Mouse (Mus musculus) CD4-positive, CD25-positive, alpha-beta regulatory T cell, adult 4 months (primary cell): ENCODE measurements around the gene Il22ra1. TPM values are rescaled to one million over a fixed set of nuclear protein-coding genes. Genes with fewer than 3 reads are reported as not detected.

Experiments
- ATAC-seq: one replicate; pipeline ENCODE4 v1.8.0; 2017
- polyA plus RNA-seq, 2 experiments: library from polyadenylated mRNA; unstranded; fragments of 100-300 nt; shearing (Covaris generic); gene quantifications; one replicate each; pipeline ENCODE4 v1.2.1; 2017

The Il22ra1 gene
- polyA plus RNA-seq, 2 experiments from 2014 or later: not detected

DNA sequence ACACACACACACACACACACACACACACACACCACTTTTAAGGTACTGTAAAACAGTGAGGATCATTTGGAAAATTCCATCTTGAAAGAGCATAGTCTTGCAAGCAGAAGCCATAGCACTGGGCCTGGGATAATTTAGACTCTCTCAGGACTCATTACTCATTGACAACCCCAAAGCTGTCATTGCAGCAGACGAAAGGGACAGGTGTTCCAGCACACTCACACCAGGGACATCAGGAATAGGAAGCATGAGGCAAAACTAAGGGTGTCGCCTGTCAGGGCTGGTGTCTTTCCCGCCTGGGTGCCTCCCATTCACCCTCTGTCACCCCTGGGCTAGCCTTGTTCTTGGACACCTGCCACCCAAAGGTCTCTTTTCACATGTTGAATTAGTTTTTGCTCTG is 8.9 kb downstream of the Il22ra1 start:
- no peak for ATAC-seq

DNA sequence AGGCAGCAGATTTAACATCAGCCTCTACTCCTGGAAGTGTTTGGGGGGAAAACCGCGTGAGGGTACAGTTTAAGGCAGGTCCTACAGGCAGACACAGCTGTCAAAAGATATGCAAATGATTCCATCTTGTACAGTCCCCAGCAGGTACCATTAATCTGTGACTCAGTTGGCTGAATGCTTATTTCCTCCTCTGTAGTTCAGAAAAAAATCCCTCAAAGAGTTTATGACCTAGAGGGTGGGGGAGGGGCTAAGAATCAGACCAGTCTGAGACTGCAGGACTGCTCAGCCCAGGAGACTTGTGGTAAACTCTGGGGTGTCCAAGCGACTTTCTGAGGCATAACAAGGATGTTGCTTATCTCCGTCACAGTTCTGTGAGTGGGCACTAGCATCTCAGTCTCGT is 10.3 kb downstream of the Il22ra1 start:
- ATAC-seq: no peak

- no peak for ATAC-seq
Observed at GRCm38 (mm10) chr4:135739148-135739547, 11.2 kb downstream of the Il22ra1 start.

DNA sequence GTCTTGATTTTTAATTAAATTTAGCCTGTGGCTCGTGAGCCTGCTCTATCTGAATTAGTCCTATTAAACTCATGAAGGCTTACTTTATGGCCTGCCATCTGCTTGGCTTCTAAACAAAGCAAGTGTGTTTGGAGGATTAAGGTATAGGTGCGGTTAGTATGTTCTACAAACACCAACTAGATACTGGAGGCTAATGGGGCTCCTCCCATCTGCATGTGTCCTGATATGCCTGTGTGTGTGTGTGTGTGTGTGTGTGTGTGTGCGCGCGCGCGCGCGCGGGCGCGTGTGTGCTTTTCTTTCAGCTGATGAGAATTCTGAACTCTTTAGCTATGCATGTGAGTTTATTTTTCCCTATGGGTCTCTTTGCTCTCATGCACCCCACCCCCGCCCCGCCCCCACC is 11.7 kb downstream of the Il22ra1 start:
- no peak for ATAC-seq

DNA sequence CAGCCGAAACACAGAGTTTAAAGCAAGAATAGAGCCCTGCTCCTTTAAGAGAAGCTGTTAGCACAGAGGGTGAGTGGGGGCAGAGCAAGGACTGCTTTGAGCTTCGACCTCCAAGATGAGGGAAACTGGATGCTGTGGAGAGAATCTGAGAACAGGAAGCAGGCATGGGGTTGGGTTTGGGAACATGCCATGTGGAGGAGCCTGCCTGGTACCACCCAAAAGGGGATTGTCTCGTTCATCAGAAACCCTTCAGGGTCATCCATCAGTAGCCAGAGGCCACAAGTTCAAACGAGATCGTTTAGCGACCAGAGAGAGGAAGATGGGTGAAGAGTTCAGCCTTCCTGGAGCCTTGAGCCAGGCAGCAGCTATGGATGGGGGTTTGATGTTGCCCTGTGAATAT is 15.5 kb downstream of the Il22ra1 start:
- no peak for ATAC-seq

- no peak for ATAC-seq
Observed at GRCm38 (mm10) chr4:135744726-135745448, 16.9 kb downstream of the Il22ra1 start.

DNA sequence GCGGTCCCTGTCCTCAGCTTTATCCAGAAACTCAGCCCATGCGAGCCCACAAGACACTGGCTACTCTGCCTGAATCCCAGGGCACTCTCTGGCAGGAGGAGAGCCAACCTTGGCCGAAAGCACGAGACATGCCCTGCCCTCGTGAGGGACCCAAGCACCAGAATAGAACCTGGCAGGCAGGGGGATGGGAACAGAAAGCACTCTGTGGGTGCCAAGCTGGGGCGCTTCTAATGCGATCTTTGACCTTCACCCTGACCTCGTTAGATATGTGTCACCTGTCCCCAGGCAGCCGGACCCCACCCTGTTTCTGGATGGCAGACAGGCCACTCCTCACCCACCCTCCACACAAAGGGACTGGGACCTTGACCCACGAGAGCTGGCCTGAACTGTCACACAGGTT is 17.6 kb downstream of the Il22ra1 start:
- ATAC-seq: no peak

DNA sequence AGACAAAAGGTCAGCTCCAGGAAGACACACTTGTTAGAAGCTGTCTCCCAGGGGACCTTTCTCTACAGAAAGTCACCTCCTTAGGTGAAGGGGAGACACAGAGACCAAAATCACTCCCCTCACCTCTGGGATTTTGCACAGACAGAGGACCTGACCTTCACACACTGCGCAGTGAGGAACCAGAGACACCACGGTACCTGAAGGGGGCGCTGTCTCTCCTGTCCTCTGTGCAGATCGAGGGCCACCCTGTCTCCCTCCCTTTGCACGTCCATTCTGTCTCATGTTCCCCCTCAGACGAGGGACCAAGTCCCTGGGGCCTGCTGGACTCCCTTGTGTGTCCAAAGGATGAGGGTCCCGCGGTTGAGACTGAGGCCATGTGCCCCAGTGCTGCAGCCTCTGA is 22.9 kb downstream of the Il22ra1 start:
- ATAC-seq: no peak

GRCm38 (mm10) chr4:135752106-135752778 is 24.3 kb downstream of the Il22ra1 start:
- ATAC-seq: no peak

GRCm38 (mm10) chr4:135752779-135753164 is 24.8 kb downstream of the Il22ra1 start:
- ATAC-seq: no peak

DNA sequence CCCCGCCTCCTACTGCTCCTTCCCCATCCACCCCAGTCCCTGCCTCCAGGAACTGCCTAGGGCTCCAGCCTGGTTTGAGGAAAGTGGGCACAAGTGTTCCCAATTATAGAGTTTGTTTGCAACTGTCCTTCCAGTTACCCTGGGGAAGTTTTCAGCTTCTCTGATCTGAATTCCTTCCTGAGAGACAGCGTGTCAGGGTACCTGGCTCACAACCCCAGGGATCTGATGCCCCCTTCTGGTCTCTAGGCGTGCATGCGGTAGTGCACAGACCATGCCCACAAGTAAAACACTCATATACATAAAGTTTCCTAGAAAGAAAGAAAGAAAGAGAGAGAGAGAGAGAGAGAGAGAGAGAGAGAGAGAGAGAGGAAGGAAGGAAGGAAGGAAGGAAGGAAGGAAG is 30.4 kb downstream of the Il22ra1 start:
- ATAC-seq: no peak

DNA sequence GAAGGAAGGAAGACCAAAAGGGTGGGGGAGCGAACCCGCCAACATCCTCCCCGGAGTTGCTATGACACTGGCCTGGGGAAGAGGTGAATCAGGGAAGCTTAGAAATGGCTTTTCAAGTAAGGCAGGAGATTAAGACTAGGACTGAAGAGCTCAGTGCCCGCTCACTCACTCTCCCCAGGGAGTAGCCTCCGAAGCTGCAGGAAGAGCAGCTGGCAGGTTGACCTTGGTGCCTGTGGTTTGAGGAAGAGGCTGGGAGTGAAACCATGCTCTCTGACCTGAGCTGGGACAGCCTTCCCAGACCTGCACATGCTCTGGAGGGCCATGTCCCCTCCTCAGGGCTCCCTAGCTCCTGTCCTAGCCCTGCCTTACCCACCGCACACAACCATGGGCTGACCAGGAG is 30.9 kb downstream of the Il22ra1 start:
- no peak for ATAC-seq

- ATAC-seq: no peak
Observed at GRCm38 (mm10) chr4:135759356-135759976, 31.5 kb downstream of the Il22ra1 start, which contains the start of gene Myom3. Gene Myom3, plus strand, starts transcription at chr4:135759715.

DNA sequence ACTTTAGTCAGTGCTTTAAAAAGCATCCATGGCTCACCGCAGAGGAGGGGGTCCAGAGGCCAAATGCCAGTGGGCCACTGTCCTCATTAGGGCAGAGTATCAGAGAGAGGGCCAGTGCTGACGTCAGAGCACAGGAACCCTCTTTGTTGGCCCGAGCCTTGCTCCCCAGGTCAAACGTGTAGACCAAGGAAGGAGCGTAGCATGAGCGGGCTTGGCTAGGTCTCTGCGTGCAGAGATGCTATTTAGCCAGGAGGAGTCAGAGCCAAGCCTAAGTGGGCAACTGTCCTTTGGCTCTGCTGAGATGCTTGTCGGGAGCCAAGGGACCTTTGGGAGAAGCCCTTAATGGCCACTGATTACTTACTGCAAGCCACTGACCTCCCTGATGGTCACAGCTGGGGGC is 33.1 kb downstream of the Il22ra1 start:
- ATAC-seq: no peak

GRCm38 (mm10) chr4:135761569-135761968 is 33.6 kb downstream of the Il22ra1 start:
- no peak for ATAC-seq

- no peak for ATAC-seq
Observed at GRCm38 (mm10) chr4:135762251-135762906, 34.4 kb downstream of the Il22ra1 start.

DNA sequence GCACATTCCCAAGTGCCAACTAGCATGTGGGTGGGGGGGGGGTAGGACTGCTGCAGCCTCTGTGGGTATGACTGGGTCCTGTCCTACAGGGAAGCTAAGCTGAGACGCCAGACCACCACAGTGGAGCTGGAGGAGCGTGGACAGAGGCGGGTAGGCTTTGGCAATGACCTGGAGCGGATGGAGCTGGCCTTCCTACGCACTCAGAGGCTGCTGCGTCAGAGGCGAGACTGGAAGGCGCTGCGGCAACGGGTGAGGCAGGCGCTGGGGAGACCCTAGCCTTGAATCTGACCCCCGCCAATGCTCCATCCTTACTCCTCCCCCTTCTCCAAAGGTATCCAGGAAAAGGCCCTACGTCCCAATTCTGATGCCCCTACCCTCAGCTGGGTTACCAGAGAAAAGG is 36.7 kb downstream of the Il22ra1 start:
- no peak for ATAC-seq

GRCm38 (mm10) chr4:135765707-135766106 is 37.7 kb downstream of the Il22ra1 start:
- no peak for ATAC-seq

GRCm38 (mm10) chr4:135766976-135767375 is 39.0 kb downstream of the Il22ra1 start:
- ATAC-seq: no peak

GRCm38 (mm10) chr4:135768572-135769526 is 40.9 kb downstream of the Il22ra1 start:
- ATAC-seq: no peak

GRCm38 (mm10) chr4:135770611-135771305 is 42.8 kb downstream of the Il22ra1 start:
- ATAC-seq: no peak

- ATAC-seq: no peak
Observed at GRCm38 (mm10) chr4:135771592-135771991, 43.6 kb downstream of the Il22ra1 start.
